Mouse (Mus musculus): ENCODE data around the gene Crtam. TPM values are rescaled to one million over a fixed set of nuclear protein-coding genes. Genes with fewer than 3 reads are reported as not detected.

Crtam gene
- polyA plus RNA-seq, 1 experiment from 2014 or later: 0.21 TPM

DNA sequence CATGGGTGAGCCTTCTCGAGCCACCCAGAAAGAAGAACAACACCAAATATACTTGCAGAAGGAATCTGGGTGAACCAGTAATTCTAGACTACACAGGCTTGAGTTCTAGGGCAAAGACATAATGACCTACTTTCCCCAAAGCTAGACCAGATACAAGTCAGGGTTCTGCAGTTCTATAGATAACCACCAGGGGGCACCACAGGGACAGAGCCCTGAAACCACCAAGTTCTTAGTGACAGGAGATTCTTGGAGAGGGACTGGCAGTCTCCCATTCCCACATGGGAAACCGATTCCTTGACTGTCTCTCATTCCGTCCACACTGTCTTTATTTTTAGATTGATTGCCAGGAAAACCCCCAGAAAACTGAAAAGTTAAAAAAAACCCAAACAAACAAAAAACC is 40.2 kb upstream of the Crtam start:
- H3K27me3 ChIP-seq (ENCODE audit: control insufficient read depth, insufficient read depth, low read length): no peaks in the 10 kb centered on the region
- no peaks in the 10 kb centered on the region for H3K9me3 ChIP-seq (ENCODE audit: control insufficient read depth, low read length)
- H3K4me1 ChIP-seq (ENCODE audit: control insufficient read depth, insufficient read depth, low read length): no peaks in the 10 kb centered on the region
- no peak overlapping the region for H3K27ac ChIP-seq (ENCODE audit: low read depth, low read length)
- peak; percentile 51; the same call in 1 of the 2 replicates for ATAC-seq (ENCODE audit: low read depth)
- H3K36me3 ChIP-seq (ENCODE audit: control insufficient read depth, insufficient read depth, low read length): no peaks in the 10 kb centered on the region
- H3K4me3 ChIP-seq (ENCODE audit: low read depth, low read length): no peak overlapping the region
- 15% methylated on average over 3 of the region's 3 CpGs for WGBS
- no peak overlapping the region for H3K9ac ChIP-seq (replicated peaks; ENCODE audit: low read depth, low read length)
- H3K4me2 ChIP-seq (ENCODE audit: low read depth, low read length): no peak overlapping the region

DNA sequence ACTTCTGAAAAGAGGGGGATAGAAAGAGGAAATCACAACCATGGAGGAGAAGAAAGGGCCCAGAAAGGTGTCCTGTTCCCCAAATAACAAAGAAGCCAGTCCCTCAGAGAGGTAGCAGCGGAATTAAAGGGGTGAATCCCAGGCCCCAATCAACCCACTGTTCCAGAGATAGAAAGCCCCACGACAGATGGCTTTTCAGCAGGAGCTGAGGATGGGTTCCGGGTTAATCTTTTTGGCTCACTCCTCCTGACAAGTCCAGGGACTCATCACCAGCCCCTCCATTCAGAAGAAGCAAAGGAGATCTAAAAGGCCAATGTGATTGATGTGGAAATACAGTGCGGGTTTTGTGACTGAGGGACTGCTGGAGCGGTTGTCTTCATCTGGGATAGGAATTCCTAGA is 39.2 kb upstream of the Crtam start:
- no peak for ATAC-seq (ENCODE audit: low read depth)

DNA sequence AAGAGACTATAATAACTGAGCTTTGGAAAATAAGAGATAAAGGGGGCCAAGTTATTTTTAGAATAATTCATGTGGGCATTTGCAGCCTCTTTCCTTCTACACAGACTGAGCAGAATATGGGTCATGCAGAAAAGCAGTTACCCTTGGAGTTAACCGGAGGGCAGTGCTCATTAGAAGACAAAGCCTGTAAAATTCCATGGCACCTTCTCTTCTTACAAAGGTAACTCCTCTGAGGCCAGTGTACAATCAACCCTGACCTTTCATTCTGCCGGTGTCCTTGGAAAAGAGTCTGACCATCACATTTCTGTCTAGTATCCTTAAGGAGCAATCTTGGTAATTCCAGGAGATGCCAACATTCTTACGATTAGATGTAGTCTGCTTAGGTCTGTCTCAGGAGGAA is 37.0 kb upstream of the Crtam start:
- Histone ChIP-seq H3K9ac (replicated peaks; ENCODE audit: low read depth, low read length) (no peak overlapping the region), H3K27me3 (ENCODE audit: control insufficient read depth, insufficient read depth, low read length) (no peaks in the 10 kb centered on the region), H3K4me3 (ENCODE audit: low read depth, low read length) (no peak overlapping the region), H3K4me1 (ENCODE audit: control insufficient read depth, insufficient read depth, low read length) (no peaks in the 10 kb centered on the region), H3K4me2 (ENCODE audit: low read depth, low read length) (no peak overlapping the region), H3K9me3 (ENCODE audit: control insufficient read depth, low read length) (no peaks in the 10 kb centered on the region), H3K36me3 (ENCODE audit: control insufficient read depth, insufficient read depth, low read length) (peaks cover 7% of the 10 kb centered on the region), H3K27ac (ENCODE audit: low read depth, low read length) (no peak overlapping the region)
- ATAC-seq (ENCODE audit: low read depth): no peak
- WGBS: 88% methylated on average over 3 of the region's 3 CpGs

More for the DNA sequence above, 39.2 kb upstream of the Crtam start:
- H3K9me3 ChIP-seq (ENCODE audit: control insufficient read depth, low read length): no peaks in the 10 kb centered on the region
- H3K9ac ChIP-seq (replicated peaks; ENCODE audit: low read depth, low read length): no peak overlapping the region
- no peak overlapping the region for H3K4me3 ChIP-seq (ENCODE audit: low read depth, low read length)
- no peaks in the 10 kb centered on the region for H3K4me1 ChIP-seq (ENCODE audit: control insufficient read depth, insufficient read depth, low read length)
- no peak overlapping the region for H3K4me2 ChIP-seq (ENCODE audit: low read depth, low read length)
- H3K36me3 ChIP-seq (ENCODE audit: control insufficient read depth, insufficient read depth, low read length): no peaks in the 10 kb centered on the region
- 83% methylated on average over 5 of the region's 5 CpGs for WGBS
- no peaks in the 10 kb centered on the region for H3K27me3 ChIP-seq (ENCODE audit: control insufficient read depth, insufficient read depth, low read length)
- no peak overlapping the region for H3K27ac ChIP-seq (ENCODE audit: low read depth, low read length)

DNA sequence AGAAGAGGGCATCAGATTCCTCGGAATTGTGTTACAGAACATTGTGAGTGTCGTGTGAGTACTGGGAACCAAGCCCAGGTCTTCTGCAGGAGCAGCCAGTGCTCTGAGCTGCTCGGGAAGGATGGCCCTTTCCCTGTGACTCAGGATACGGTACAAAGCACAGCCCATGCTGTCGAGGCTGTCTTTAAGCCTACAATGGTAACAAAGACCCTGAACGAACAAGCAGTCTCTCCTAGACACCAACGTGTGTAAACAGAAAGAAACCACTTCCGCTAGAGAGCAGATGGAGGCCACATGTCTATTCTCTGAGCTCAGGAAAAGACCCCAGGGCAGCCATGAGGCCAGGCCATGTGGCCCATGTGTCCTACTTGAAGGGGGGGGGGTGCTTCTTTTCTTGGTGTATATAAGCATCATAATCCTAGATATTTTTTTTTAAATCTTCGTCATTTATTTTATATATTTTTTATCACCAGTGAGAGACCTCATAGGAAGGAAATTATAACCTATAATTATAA is 33.8 kb upstream of the Crtam start:
- Histone ChIP-seq H3K4me3 (ENCODE audit: low read depth, low read length) (no peak overlapping the region), H3K9ac (replicated peaks; ENCODE audit: low read depth, low read length) (no peak overlapping the region), H3K9me3 (ENCODE audit: control insufficient read depth, low read length) (no peaks in the 10 kb centered on the region), H3K36me3 (ENCODE audit: control insufficient read depth, insufficient read depth, low read length) (peaks cover 10% of the 10 kb centered on the region), H3K27me3 (ENCODE audit: control insufficient read depth, insufficient read depth, low read length) (no peaks in the 10 kb centered on the region), H3K27ac (ENCODE audit: low read depth, low read length) (no peak overlapping the region), H3K4me1 (ENCODE audit: control insufficient read depth, insufficient read depth, low read length) (no peaks in the 10 kb centered on the region), H3K4me2 (ENCODE audit: low read depth, low read length) (no peak overlapping the region)
- WGBS: 55% methylated on average over 9 of the region's 9 CpGs
- no peak for ATAC-seq (ENCODE audit: low read depth)

DNA sequence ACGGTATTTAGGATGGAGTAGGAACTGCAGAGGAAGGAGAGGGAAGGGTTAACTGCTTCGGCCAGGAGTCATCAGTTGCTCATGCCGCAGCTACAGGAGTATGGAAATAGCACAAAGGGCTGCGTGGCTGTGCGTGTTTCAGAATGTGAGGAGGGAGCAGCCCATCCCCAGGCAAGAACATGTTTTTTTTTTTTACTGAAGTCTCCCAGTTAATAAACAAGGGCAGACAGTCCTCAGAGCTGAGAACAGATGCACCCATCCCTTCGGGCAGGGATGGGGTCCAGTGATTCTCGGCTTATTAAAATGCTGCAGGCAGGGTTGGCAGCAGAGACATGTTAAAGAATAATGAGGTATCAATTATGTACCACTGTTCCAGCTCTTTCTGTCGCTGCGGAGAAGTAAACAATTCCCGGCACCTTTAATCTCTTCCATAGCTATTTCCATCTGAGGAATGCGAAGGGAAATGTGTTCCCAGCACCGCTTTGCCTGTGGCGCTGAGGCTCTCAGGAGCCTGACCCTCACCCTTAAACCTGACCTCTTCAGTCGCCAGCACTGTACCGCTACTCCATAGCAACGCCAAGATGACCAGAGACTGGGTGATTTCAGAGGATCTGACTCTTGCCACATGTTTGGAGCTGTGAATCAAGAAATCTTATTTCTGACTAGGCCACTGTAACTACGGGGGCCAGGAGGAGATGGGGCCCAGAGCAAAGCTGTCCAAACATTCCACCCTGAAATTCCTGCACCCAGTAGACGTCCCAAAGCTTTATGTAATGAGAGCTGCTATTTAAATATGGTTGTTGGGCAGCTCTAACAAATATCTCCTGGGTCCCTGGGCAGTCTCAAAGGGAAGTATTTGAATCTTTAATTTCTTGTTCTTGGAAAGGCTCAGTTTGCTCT is 27.4 kb upstream of the Crtam start:
- 33% methylated on average over 18 of the region's 18 CpGs for WGBS
- H3K27me3 ChIP-seq (ENCODE audit: control insufficient read depth, insufficient read depth, low read length): no peaks in the 10 kb centered on the region
- ATAC-seq (ENCODE audit: low read depth): peak; percentile 71
- peaks cover 5% of the 10 kb centered on the region for H3K36me3 ChIP-seq (ENCODE audit: control insufficient read depth, insufficient read depth, low read length)
- no peak overlapping the region for H3K4me2 ChIP-seq (ENCODE audit: low read depth, low read length)
- no peak overlapping the region for H3K4me3 ChIP-seq (ENCODE audit: low read depth, low read length)
- no peak overlapping the region for H3K9ac ChIP-seq (replicated peaks; ENCODE audit: low read depth, low read length)
- no peaks in the 10 kb centered on the region for H3K9me3 ChIP-seq (ENCODE audit: control insufficient read depth, low read length)
- no peaks in the 10 kb centered on the region; the same call in 1 of the 2 replicates for H3K4me1 ChIP-seq (ENCODE audit: control insufficient read depth, insufficient read depth, low read length)
- peak overlapping the region; percentile 66 for H3K27ac ChIP-seq (ENCODE audit: low read depth, low read length)

DNA sequence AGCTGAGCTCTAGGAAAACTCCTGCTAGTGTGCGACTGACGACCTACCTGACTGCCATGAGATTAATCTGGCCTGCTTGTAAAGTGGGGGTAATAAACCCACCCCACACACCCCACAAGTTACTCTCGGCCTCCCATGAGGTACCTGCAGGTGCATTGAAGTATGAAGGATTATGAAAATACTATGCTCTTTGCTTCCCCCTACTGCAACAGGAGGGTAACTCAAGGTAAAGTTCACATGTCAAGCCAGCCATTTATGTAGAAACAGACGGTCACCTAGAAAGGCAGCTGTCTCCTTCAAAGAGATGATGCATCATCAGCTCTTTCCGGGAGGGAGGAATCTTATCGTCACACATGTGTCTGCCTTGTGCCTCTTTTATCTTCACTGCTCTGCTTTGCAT is 25.4 kb upstream of the Crtam start:
- no peak for ATAC-seq (ENCODE audit: low read depth)
- no peak overlapping the region for H3K4me2 ChIP-seq (ENCODE audit: low read depth, low read length)
- no peak overlapping the region for H3K9ac ChIP-seq (replicated peaks; ENCODE audit: low read depth, low read length)
- no peaks in the 10 kb centered on the region for H3K9me3 ChIP-seq (ENCODE audit: control insufficient read depth, low read length)
- no peaks in the 10 kb centered on the region for H3K27me3 ChIP-seq (ENCODE audit: control insufficient read depth, insufficient read depth, low read length)
- WGBS: 71% methylated on average over 6 of the region's 6 CpGs
- H3K27ac ChIP-seq (ENCODE audit: low read depth, low read length): no peak overlapping the region
- no peak overlapping the region for H3K4me3 ChIP-seq (ENCODE audit: low read depth, low read length)
- no peaks in the 10 kb centered on the region for H3K36me3 ChIP-seq (ENCODE audit: control insufficient read depth, insufficient read depth, low read length)
- H3K4me1 ChIP-seq (ENCODE audit: control insufficient read depth, insufficient read depth, low read length): no peaks in the 10 kb centered on the region; the same call in 1 of the 2 replicates

DNA sequence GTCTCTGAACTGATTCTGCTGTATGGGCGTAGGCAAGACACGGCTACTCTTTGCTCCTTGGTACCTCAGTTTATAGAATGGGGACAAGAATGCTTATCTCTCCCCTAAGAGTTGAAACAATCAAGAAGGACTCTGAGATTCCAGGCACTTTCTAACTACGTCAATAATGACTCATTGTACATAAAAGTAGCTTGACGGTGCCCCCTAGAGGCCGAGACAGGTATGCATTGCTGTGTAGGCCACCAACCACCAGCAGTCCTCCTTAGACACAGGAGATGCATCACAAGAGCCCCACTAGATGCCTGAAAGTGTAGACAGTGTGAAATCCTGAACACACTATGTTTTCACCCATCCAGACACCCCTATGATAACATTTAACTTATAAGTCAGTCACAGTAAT is 24.0 kb upstream of the Crtam start:
- ATAC-seq (ENCODE audit: low read depth): no peak
- WGBS: 40% methylated on average over 5 of the region's 5 CpGs
- no peaks in the 10 kb centered on the region; the same call in 1 of the 2 replicates for H3K4me1 ChIP-seq (ENCODE audit: control insufficient read depth, insufficient read depth, low read length)

DNA sequence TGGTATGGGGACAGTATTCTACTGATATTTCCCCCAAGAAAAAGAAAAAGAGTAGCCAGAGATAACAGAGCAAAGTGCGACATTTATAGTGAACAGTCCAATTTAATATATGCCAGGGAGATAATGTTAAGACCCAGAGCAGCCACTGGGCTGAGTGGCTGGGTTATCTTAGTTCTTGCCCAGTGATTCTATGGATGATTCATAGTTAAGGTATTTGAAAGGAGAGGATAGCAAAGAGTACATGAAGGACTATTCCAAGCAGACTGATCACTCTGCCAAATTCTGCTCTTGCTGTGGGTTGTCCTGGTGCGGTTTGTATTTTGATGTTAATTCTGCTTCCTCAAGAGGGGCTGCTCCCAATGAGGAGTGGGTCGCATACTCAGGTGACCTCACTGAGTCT is 17.3 kb upstream of the Crtam start:
- H3K9me3 ChIP-seq (ENCODE audit: control insufficient read depth, low read length): no peaks in the 10 kb centered on the region
- 63% methylated on average over 3 of the region's 3 CpGs for WGBS
- no peak overlapping the region for H3K9ac ChIP-seq (replicated peaks; ENCODE audit: low read depth, low read length)
- no peaks in the 10 kb centered on the region for H3K4me1 ChIP-seq (ENCODE audit: control insufficient read depth, insufficient read depth, low read length)
- ATAC-seq (ENCODE audit: low read depth): no peak
- H3K4me3 ChIP-seq (ENCODE audit: low read depth, low read length): no peak overlapping the region
- no peaks in the 10 kb centered on the region for H3K27me3 ChIP-seq (ENCODE audit: control insufficient read depth, insufficient read depth, low read length)
- H3K4me2 ChIP-seq (ENCODE audit: low read depth, low read length): no peak overlapping the region
- no peaks in the 10 kb centered on the region; the same call in 1 of the 2 replicates for H3K36me3 ChIP-seq (ENCODE audit: control insufficient read depth, insufficient read depth, low read length)
- H3K27ac ChIP-seq (ENCODE audit: low read depth, low read length): no peak overlapping the region

More for the DNA sequence above, 24.0 kb upstream of the Crtam start:
- Histone ChIP-seq H3K9me3 (ENCODE audit: control insufficient read depth, low read length) (no peaks in the 10 kb centered on the region), H3K4me3 (ENCODE audit: low read depth, low read length) (no peak overlapping the region), H3K9ac (replicated peaks; ENCODE audit: low read depth, low read length) (no peak overlapping the region), H3K4me2 (ENCODE audit: low read depth, low read length) (no peak overlapping the region), H3K27me3 (ENCODE audit: control insufficient read depth, insufficient read depth, low read length) (no peaks in the 10 kb centered on the region), H3K36me3 (ENCODE audit: control insufficient read depth, insufficient read depth, low read length) (no peaks in the 10 kb centered on the region; the same call in 1 of the 2 replicates), H3K27ac (ENCODE audit: low read depth, low read length) (no peak overlapping the region)

DNA sequence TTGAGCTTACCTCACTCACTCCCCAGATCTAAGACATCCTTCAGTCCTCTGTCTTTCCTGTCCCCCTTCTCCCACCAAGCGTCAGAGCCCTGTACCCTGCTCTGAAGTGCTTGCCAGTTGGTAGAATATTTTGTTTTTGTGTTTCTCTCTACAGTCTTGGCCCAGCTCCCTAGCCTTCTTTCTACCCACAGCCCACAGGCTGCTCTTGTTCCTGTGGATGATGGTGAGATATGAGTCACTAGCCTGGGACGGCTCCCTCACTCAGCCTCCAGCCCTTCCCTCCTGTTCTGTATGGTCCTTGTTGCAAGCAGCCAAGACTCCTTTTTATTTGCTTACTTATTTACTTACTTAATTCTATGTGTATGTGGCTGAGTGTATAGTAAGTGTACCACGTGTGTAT is 16.1 kb upstream of the Crtam start:
- H3K9ac ChIP-seq (replicated peaks; ENCODE audit: low read depth, low read length): no peak overlapping the region
- no peaks in the 10 kb centered on the region for H3K4me1 ChIP-seq (ENCODE audit: control insufficient read depth, insufficient read depth, low read length)
- 94% methylated on average over 3 of the region's 3 CpGs for WGBS
- H3K9me3 ChIP-seq (ENCODE audit: control insufficient read depth, low read length): no peaks in the 10 kb centered on the region
- H3K4me3 ChIP-seq (ENCODE audit: low read depth, low read length): no peak overlapping the region
- no peaks in the 10 kb centered on the region for H3K27me3 ChIP-seq (ENCODE audit: control insufficient read depth, insufficient read depth, low read length)
- ATAC-seq (ENCODE audit: low read depth): no peak
- H3K4me2 ChIP-seq (ENCODE audit: low read depth, low read length): no peak overlapping the region
- H3K36me3 ChIP-seq (ENCODE audit: control insufficient read depth, insufficient read depth, low read length): no peaks in the 10 kb centered on the region; the same call in 1 of the 2 replicates
- no peak overlapping the region for H3K27ac ChIP-seq (ENCODE audit: low read depth, low read length)
